Mouse (Mus musculus) heart, postnatal 14 days (tissue): Measurements from ENCODE around the gene Sis. TPM values are rescaled to one million over a fixed set of nuclear protein-coding genes. Genes with fewer than 3 reads are reported as not detected.

ENCODE experiments used
- DNase-seq, 2 experiments: peaks; one replicate each; pipeline ENCODE4 v3.0.0; 2021 to 2022
- intact Hi-C: fragments of 180-260 bp; cut with DNase I; formaldehyde crosslinking; loops from one replicate; pipeline ENCODE4 v1.15.1; 2025
- long read RNA-seq, 2 experiments: library from polyadenylated mRNA; stranded (forward); transcript quantifications; one replicate each; pipeline ENCODE4 v2.0.0; 2021
- total RNA-seq, 2 experiments: library from RNA; stranded (reverse); gene quantifications; 2 replicates each; pipeline ENCODE4 v1.2.3; 2021

The Sis gene
- not detected for total RNA-seq
- long read RNA-seq, experiment 1 = 0 reads
- long read RNA-seq, experiment 2 = 0 reads

- DNase-seq = no peak
- intact Hi-C loops = no loop called here
Observed at GRCm38 (mm10) chr3:72967675-72968074, at the start of gene Sis. Sis (minus strand) TSS chr3:72967863.

- no peak for DNase-seq
- intact Hi-C loops = no loop called here
Observed at GRCm38 (mm10) chr3:73006045-73006444, 38.4 kb upstream of the Sis start.

- intact Hi-C loops = no loop called here
- no peak for DNase-seq
Observed at GRCm38 (mm10) chr3:73002933-73003696, 35.5 kb upstream of the Sis start.

GRCm38 (mm10) chr3:72997517-72997916, 29.9 kb upstream of the Sis start:
- no peak for DNase-seq
- intact Hi-C loops = no loop called here

GRCm38 (mm10) chr3:72990992-72991391, 23.3 kb upstream of the Sis start:
- intact Hi-C loops = no loop called here
- DNase-seq = no peak

GRCm38 (mm10) chr3:72976602-72977001, 8.9 kb upstream of the Sis start:
- intact Hi-C loops = no loop called here
- DNase-seq = no peak

- intact Hi-C loops = no loop called here
- no peak for DNase-seq
Observed at GRCm38 (mm10) chr3:72918919-72919526, 48.6 kb downstream of the Sis start.

GRCm38 (mm10) chr3:72882501-72882900, 85.2 kb downstream of the Sis start:
- intact Hi-C loops = no loop called here

GRCm38 (mm10) chr3:72868141-72868540, 99.5 kb downstream of the Sis start:
- DNase-seq = no peak
- intact Hi-C loops = no loop called here

More at GRCm38 (mm10) chr3:72882501-72882900, 85.2 kb downstream of the Sis start:
- DNase-seq = no peak

GRCm38 (mm10) chr3:72858738-72859137, 108.9 kb downstream of the Sis start:
- intact Hi-C loops = no loop called here
- no peak for DNase-seq

- no peak for DNase-seq
- intact Hi-C loops = no loop called here
Observed at GRCm38 (mm10) chr3:72855405-72855804, 112.3 kb downstream of the Sis start.

GRCm38 (mm10) chr3:72840641-72841040, 127.0 kb downstream of the Sis start:
- no peak for DNase-seq
- intact Hi-C loops = no loop called here

Other genes starting within 250 kb of the Sis start
- gene Slitrk3, start 89.9 kb upstream of the Sis start, total RNA-seq = not detected